Mouse (Mus musculus) midbrain, embryonic 11.5 days (tissue): Measurements from ENCODE around the gene Prph. TPM values are rescaled to one million over a fixed set of nuclear protein-coding genes. Genes with fewer than 3 reads are reported as not detected.
A peak's percentile ranks its signal among the peaks of the same experiment; 100 is the strongest.

ENCODE experiments used
- ATAC-seq: fragments of 200-750 bp; cut with Nextera tagmentation; 2 replicates; pipeline ENCODE4 v1.8.0; 2017; ENCODE audit warnings: moderate TSS enrichment, moderate library complexity; ENCODE audit not compliant: low FRiP score
- DNase-seq: peaks from one replicate; pipeline ENCODE4 v3.0.0; 2015; ENCODE audit warnings: low spot score; ENCODE audit errors: missing footprints
- H3K27ac ChIP-seq: fragments of 300-500 bp; sonication (generic); 2 replicates; pipeline ENCODE4 v1.5.1; 2014; ENCODE audit warnings: low read depth, low read length
- H3K27me3 ChIP-seq: fragments of 300-500 bp; sonication (generic); 2 replicates; pipeline ENCODE4 v1.6.1; 2014; ENCODE audit warnings: mild to moderate bottlenecking, low read length, moderate library complexity, mixed read lengths; ENCODE audit not compliant: control insufficient read depth, insufficient read depth
- H3K36me3 ChIP-seq: fragments of 300-500 bp; sonication (generic); 2 replicates; pipeline ENCODE4 v1.6.1; 2014; ENCODE audit warnings: mild to moderate bottlenecking, low read length, moderate library complexity, mixed read lengths; ENCODE audit not compliant: control insufficient read depth, insufficient read depth
- H3K4me1 ChIP-seq: fragments of 300-500 bp; sonication (generic); 2 replicates; pipeline ENCODE4 v1.6.1; 2014; ENCODE audit warnings: low read length; ENCODE audit not compliant: control insufficient read depth, insufficient read depth
- H3K4me2 ChIP-seq: fragments of 300-500 bp; sonication (generic); 2 replicates; pipeline ENCODE4 v1.6.1; 2014; ENCODE audit warnings: mild to moderate bottlenecking, moderate library complexity
- H3K4me3 ChIP-seq: fragments of 300-500 bp; sonication (generic); 2 replicates; pipeline ENCODE4 v1.5.1; 2014; ENCODE audit warnings: low read depth, low read length
- H3K9ac ChIP-seq: fragments of 300-500 bp; sonication (generic); 2 replicates; pipeline ENCODE4 v1.6.1; 2014; ENCODE audit warnings: low read length
- H3K9me3 ChIP-seq: fragments of 300-500 bp; sonication (generic); 2 replicates; pipeline ENCODE4 v1.6.1; 2016; ENCODE audit warnings: low read length; ENCODE audit not compliant: control insufficient read depth
- WGBS: fragments of 180-500 bp; shearing (Covaris S2); extraction: QIAGEN DNeasy Blood & Tissue Kit; methylation state at CpG from one replicate; pipeline ENCODE4 v1.1.7; 2014; 5-methylcytosine and 5-hydroxymethylcytosine counted together
- microRNA-seq: library from miRNA; unstranded; fragments of <30 nt; microRNA quantifications from one replicate; pipeline ENCODE4, GENCODE M21; 2017
- polyA plus RNA-seq: library from polyadenylated mRNA; unstranded; fragments of >200 nt; fragmentation: Nextera tagmentation; extraction: Ambion mirVana; gene quantifications from 2 replicates; pipeline ENCODE4 v1.2.1, GENCODE M21; 2014

Prph gene
- polyA plus RNA-seq, 1 experiment from 2014 or later, result 3.6 TPM

DNA sequence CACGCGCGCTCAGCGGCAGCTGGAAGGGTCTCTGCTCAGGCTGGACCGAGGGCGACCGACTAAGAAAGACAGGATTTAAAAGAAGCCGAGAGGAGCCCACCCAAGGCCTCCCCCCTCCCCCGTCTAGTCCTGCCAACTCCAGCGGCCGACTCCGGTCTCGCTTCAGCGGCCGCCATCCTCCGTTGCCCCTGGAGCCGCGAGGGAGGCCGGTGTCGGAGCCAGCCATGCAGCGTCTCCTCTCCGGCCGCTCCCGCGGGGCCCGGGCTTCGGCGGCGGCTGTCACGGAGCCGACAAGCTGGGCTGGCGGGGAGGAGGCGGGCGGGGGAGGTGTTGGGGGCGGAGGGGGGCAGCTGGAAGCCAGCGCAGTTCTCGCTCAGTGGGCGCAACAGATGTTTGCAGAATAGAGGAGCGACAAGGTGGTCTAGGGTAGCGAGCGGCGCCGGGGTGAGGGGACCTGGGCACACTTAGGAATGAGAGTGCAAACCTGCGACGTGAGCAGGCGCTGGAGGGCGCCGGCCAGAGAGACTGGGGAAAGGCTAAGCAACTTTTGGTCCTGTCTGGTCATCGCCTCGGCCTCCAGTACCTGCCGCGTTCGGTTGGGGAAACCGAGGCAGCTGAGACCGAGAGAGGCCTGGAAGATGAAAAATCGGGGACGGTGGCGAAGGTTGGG is 42.0 kb downstream of the Prph start:
- under 1% methylated on average over 51 of the region's 58 CpGs for WGBS
- Histone ChIP-seq H3K9me3 (no peaks in the 10 kb centered on the region), H3K4me2 (peak overlapping the region; percentile 59), H3K36me3 (no peaks in the 10 kb centered on the region), H3K4me3 (peak overlapping the region; percentile 38), H3K27ac (0 out of 2 replicates have a peak overlapping the region, but pooled peaks have one; percentile 8), H3K27me3 (peaks cover 61% of the 10 kb centered on the region), H3K4me1 (peaks cover 42% of the 10 kb centered on the region), H3K9ac (peak overlapping the region; percentile 52)
- DNase-seq (peak; percentile 96), ATAC-seq (peak; percentile 30)

DNA sequence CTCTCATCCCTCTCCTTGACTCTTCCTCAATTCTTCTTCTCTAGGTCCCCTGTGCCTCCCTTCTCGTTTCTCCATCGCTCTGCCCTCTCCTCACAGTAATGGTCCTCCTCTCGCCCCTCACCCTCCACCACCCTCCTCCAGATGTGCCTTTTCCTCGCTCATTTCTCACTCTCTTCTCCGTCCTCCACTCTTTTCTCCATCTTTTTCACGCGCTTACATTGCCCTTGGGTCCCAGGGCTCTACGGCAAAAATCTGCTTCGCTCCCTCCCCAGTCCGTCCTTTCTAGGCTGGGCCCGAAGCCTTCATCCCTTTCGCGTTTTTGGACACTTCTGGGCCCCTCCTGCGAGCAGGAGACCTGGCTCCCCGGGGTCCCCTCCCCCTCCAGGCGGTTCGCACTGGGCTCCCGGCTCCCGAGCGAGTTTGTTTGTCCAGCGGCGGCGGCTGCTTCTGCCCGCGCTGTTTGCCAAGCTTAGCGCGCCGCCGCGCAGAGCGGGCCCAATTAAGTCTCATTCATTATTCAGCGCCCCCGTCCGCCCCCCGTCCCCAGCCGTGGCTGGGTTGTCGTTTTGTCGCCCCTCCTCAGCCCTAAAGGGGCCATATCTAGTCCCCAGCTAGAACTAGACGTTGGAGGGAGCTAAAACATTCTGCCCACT is 43.0 kb downstream of the Prph start:
- under 1% methylated on average over 39 of the region's 39 CpGs for WGBS
- H3K36me3 ChIP-seq, result no peaks in the 10 kb centered on the region
- H3K4me2 ChIP-seq, result peak overlapping the region; percentile 59
- H3K9me3 ChIP-seq, result no peaks in the 10 kb centered on the region
- ATAC-seq, result peak; percentile 10; the same call in 1 of the 2 replicates
- H3K9ac ChIP-seq, result 0 out of 2 replicates have a peak overlapping the region, but pooled peaks have one; percentile 6
- peak; percentile 95 for DNase-seq
- H3K27me3 ChIP-seq, result peaks cover 51% of the 10 kb centered on the region
- H3K4me1 ChIP-seq, result peaks cover 39% of the 10 kb centered on the region
- peak overlapping the region; percentile 21 for H3K4me3 ChIP-seq
- no peak overlapping the region for H3K27ac ChIP-seq

DNA sequence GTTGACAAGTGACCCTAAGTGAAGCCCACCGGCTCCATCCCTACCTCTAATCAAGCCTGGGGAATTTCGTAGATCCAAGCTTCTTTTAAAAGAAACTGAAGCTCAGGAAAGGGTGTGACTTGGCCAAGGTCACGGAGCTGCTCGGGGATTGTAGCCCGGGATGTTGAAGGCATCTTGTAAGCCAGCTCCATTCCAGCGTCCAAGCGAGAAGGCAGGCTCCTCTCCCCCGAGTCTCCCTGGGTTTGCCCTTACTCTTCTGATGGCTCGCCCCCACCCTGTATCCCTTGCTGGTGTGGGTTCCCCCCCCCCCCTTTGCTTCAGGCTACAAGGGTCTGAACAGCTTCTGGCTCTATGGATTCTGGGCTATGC is 43.5 kb downstream of the Prph start:
- peak; percentile 6; the same call in 1 of the 2 replicates for ATAC-seq
- H3K4me3 ChIP-seq, result peak overlapping the region; percentile 21
- H3K27ac ChIP-seq, result no peak overlapping the region
- peaks cover 34% of the 10 kb centered on the region for H3K4me1 ChIP-seq
- no peak for DNase-seq
- H3K4me2 ChIP-seq, result peak overlapping the region; percentile 59
- H3K36me3 ChIP-seq, result no peaks in the 10 kb centered on the region
- no peaks in the 10 kb centered on the region for H3K9me3 ChIP-seq
- WGBS, result 0% methylated on average over 9 of the region's 9 CpGs
- H3K9ac ChIP-seq, result no peak overlapping the region
- peaks cover 49% of the 10 kb centered on the region for H3K27me3 ChIP-seq

DNA sequence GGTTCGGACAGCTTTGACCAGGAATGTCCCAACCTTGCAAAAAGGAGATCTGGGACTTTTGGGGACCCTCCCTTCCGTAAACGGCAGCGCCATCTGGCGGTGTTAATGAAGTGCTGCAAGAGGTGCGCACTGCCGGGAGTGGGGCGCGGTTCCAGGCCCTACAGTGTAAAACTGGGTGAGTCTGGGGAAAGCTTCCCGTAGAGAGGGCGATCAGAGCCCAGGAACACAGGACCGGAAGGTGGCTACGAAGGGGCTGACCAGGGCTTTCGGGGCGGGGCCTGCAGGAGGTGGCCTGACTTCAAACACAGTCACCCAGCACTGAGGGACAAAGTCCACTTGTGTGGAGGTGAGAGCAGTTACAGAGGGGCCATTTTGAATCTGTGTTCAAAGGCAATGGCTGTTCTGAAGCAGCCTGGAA is 44.2 kb downstream of the Prph start:
- H3K4me2 ChIP-seq, result peak overlapping the region; percentile 3; the same call in 1 of the 2 replicates
- no peak overlapping the region for H3K9ac ChIP-seq
- H3K27ac ChIP-seq, result no peak overlapping the region
- under 1% methylated on average over 15 of the region's 15 CpGs for WGBS
- peaks cover 30% of the 10 kb centered on the region for H3K4me1 ChIP-seq
- peak; percentile 96 for DNase-seq
- H3K4me3 ChIP-seq, result no peak overlapping the region; the same call in 1 of the 2 replicates
- H3K9me3 ChIP-seq, result no peaks in the 10 kb centered on the region
- H3K27me3 ChIP-seq, result peaks cover 49% of the 10 kb centered on the region
- no peaks in the 10 kb centered on the region for H3K36me3 ChIP-seq
- ATAC-seq, result 0 out of 2 replicates have a peak, but pooled peaks have one; percentile 31

DNA sequence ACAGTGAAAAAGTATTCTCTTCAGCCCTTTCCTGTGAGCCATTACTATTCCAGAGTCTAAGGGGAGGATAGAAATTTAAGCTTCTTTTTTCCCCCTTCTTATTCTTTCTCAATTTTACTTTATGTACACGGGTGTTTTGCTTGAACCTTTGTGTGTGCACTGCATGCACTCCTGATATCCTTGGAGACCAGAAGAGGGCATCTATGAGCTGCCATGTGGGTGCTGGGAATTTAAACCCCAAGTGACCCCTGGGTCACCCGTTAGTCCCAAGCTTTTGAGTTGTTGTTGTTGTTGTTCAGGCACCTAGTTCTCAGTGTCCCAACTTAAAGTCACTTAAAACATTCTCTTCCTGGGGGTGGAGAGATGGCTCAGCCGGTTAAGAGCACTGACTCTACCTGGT is 45.0 kb downstream of the Prph start:
- no peaks in the 10 kb centered on the region for H3K9me3 ChIP-seq
- peaks cover 24% of the 10 kb centered on the region for H3K4me1 ChIP-seq
- H3K4me2 ChIP-seq, result no peak overlapping the region
- DNase-seq (no peak), ATAC-seq (no peak)
- no peak overlapping the region for H3K9ac ChIP-seq
- WGBS, result 58% methylated on average over 3 of the region's 3 CpGs
- H3K27ac ChIP-seq, result no peak overlapping the region
- H3K4me3 ChIP-seq, result no peak overlapping the region
- H3K27me3 ChIP-seq, result peaks cover 43% of the 10 kb centered on the region
- no peaks in the 10 kb centered on the region for H3K36me3 ChIP-seq

DNA sequence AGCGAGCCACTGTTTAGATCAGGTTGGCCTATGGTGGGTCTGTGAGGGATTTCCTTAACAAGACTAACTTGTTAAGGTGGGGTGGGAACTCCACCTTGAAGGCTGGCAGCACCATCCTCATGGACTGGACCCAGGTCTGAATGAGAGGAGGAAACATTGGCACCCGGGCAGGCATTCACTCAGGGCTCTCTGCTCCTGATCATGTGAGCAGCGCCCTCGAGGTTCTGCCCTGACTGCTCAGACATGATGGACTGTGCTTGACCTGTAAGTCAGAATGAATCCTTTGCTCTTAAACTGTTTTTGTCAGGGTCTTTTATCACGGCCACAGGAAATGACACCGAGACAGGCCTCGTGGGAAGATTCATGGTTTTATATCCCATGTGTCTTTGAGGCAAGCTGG is 50.3 kb downstream of the Prph start:
- Histone ChIP-seq H3K4me1 (no peaks in the 10 kb centered on the region), H3K27me3 (no peaks in the 10 kb centered on the region), H3K36me3 (no peaks in the 10 kb centered on the region), H3K9me3 (no peaks in the 10 kb centered on the region), H3K4me3 (no peak overlapping the region), H3K27ac (no peak overlapping the region), H3K9ac (no peak overlapping the region), H3K4me2 (no peak overlapping the region)
- no peak for DNase-seq
- ATAC-seq, result no peak
- 87% methylated on average over 7 of the region's 7 CpGs for WGBS

DNA sequence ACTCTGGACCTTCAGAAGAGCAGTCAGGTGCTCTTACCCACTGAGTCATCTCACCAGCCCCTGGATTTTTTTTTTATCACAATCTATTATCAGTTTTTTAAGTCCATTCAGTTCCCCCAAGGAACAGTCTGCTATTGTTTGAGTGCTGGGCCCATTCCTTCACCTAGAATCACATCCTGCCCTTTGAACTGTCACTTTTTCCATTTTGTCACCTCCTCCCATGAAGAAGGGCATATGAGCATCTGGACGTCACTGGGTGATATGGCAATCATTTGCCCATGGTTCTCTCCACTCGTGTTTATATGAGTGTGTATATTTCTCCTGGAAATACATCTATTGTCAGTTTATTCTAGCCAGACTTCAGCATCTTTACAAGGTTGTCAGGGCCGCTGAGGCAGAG is 52.9 kb downstream of the Prph start:
- no peak overlapping the region for H3K4me3 ChIP-seq
- H3K4me2 ChIP-seq, result no peak overlapping the region
- no peaks in the 10 kb centered on the region for H3K9me3 ChIP-seq
- no peaks in the 10 kb centered on the region for H3K27me3 ChIP-seq
- 88% methylated on average over 3 of the region's 3 CpGs for WGBS
- H3K27ac ChIP-seq, result no peak overlapping the region
- H3K36me3 ChIP-seq, result no peaks in the 10 kb centered on the region
- H3K4me1 ChIP-seq, result no peaks in the 10 kb centered on the region
- ATAC-seq (no peak), DNase-seq (no peak)
- H3K9ac ChIP-seq, result no peak overlapping the region

Small RNAs within 50 kb of the gene (microRNA-seq; reads per million reads assigned to microRNA genes)
- gene Mir6960, result 1.7 reads per million

Other genes starting within 250 kb of the Prph start
- gene Ddn, start 245.7 kb upstream of the Prph start, polyA plus RNA-seq, result 0.48 and 0.74 TPM in 2 replicates
- 69.7 and 81.4 TPM in 2 replicates for gene Prkag1, start 223.7 kb upstream of the Prph start, polyA plus RNA-seq
- 13.2 and 13.3 TPM in 2 replicates for gene Kmt2d, start 184.0 kb upstream of the Prph start, polyA plus RNA-seq
- gene Rhebl1, start 160.6 kb upstream of the Prph start, polyA plus RNA-seq, result 14.2 and 16.7 TPM in 2 replicates
- gene Dhh, start 156.6 kb upstream of the Prph start, polyA plus RNA-seq, result 0.27 and 0.40 TPM in 2 replicates
- 7.5 and 9.8 TPM in 2 replicates for gene Lmbr1l, start 136.9 kb upstream of the Prph start, polyA plus RNA-seq
- gene Tuba1b, start 120.6 kb upstream of the Prph start, polyA plus RNA-seq, result 2,214 and 2,255 TPM in 2 replicates
- not detected in 2 replicates for gene Gm49450, start 101.6 kb upstream of the Prph start, polyA plus RNA-seq
- gene Tuba1a, start 101.5 kb upstream of the Prph start, polyA plus RNA-seq, result 7,669 and 8,043 TPM in 2 replicates
- gene Tuba1c, start 25.3 kb upstream of the Prph start, polyA plus RNA-seq, result 102 and 106 TPM in 2 replicates
- gene Troap, start 19.4 kb downstream of the Prph start, polyA plus RNA-seq, result 19.7 and 27.2 TPM in 2 replicates
- 5.0 and 6.2 TPM in 2 replicates for gene C1ql4, start 32.6 kb downstream of the Prph start, polyA plus RNA-seq
- 0.46 and 0.50 TPM in 2 replicates for gene Dnajc22, start 38.0 kb downstream of the Prph start, polyA plus RNA-seq
- 58.8 and 65.6 TPM in 2 replicates for gene Spats2, start 70.7 kb downstream of the Prph start, polyA plus RNA-seq
- gene Kcnh3, start 169.7 kb downstream of the Prph start, polyA plus RNA-seq, result 0.04 and 0.07 TPM in 2 replicates
- gene Mcrs1, start 196.8 kb downstream of the Prph start, polyA plus RNA-seq, result 189 and 193 TPM in 2 replicates
- gene Prpf40b, start 239.9 kb downstream of the Prph start, polyA plus RNA-seq, result 41.5 and 41.6 TPM in 2 replicates
- 0.19 TPM in 1 of 2 replicates, not detected in the other for gene Fam186b, start 240.7 kb downstream of the Prph start, polyA plus RNA-seq